Mouse (Mus musculus) myocyte (in vitro differentiated cells): ENCODE results near the gene Tuba8. TPM values are rescaled to one million over a fixed set of nuclear protein-coding genes. Genes with fewer than 3 reads are reported as not detected.

Experiments used
- H3K27me3 ChIP-seq: one replicate; pipeline ENCODE4 v1.6.1; 2011; ENCODE audit not compliant: control insufficient read depth, insufficient read depth, insufficient read length
- H3K36me3 ChIP-seq: one replicate; pipeline ENCODE4 v1.6.1; 2011; ENCODE audit not compliant: control insufficient read depth, insufficient read depth
- H3K4me2 ChIP-seq: one replicate; pipeline ENCODE4 v1.6.1; 2011; ENCODE audit warnings: low read depth, control low read depth
- H3K4me3 ChIP-seq: one replicate; pipeline ENCODE4 v1.5.1; 2011; ENCODE audit warnings: mild to moderate bottlenecking, control low read depth, moderate library complexity
- H3K79me2 ChIP-seq: one replicate; pipeline ENCODE4 v1.6.1; 2011; ENCODE audit not compliant: control insufficient read depth, insufficient read depth
- H3ac ChIP-seq: one replicate; pipeline ENCODE4 v1.6.1; 2011; ENCODE audit not compliant: control insufficient read depth, insufficient read length
- CEBPB ChIP-seq: IDR thresholded peaks from 2 replicates; pipeline ENCODE4 v1.6.1; 2011; ENCODE audit warnings: mild to moderate bottlenecking, moderate library complexity; ENCODE audit not compliant: poor library complexity, insufficient read depth, severe bottlenecking
- E2F4 ChIP-seq: IDR thresholded peaks from one replicate; pipeline ENCODE4 v1.6.1; 2011; ENCODE audit warnings: mild to moderate bottlenecking, control low read depth, moderate library complexity; ENCODE audit not compliant: insufficient read depth
- MAX ChIP-seq: IDR thresholded peaks from one replicate; pipeline ENCODE4 v1.6.1; 2011; ENCODE audit warnings: low read depth, mild to moderate bottlenecking, control low read depth
- MYOD1 ChIP-seq, 3 experiments: IDR thresholded peaks; one replicate each; pipeline ENCODE4 v1.6.1; 2011; ENCODE audit warnings: control low read depth in 2 of 3, low read depth in 2 of 3, mild to moderate bottlenecking in 2 of 3, moderate library complexity in 1 of 3; ENCODE audit not compliant: insufficient read length in 2 of 3, control insufficient read depth in 1 of 3
- MYOG ChIP-seq, 3 experiments: IDR thresholded peaks; one replicate each; pipeline ENCODE4 v1.6.1; 2011; ENCODE audit warnings: control low read depth in 2 of 3, low read depth in 2 of 3, mild to moderate bottlenecking in 2 of 3; ENCODE audit not compliant: insufficient read length in 2 of 3, control insufficient read depth in 1 of 3, insufficient read depth in 1 of 3
- POLR2A ChIP-seq: IDR thresholded peaks from one replicate; pipeline ENCODE4 v1.6.1; 2011; ENCODE audit warnings: low read depth, mild to moderate bottlenecking, control low read depth, moderate library complexity; ENCODE audit not compliant: insufficient read length
- POLR2AphosphoS2 ChIP-seq: IDR thresholded peaks from one replicate; pipeline ENCODE4 v1.6.1; 2011; ENCODE audit warnings: low read depth, control low read depth; ENCODE audit not compliant: insufficient read length
- REST ChIP-seq: IDR thresholded peaks from one replicate; pipeline ENCODE4 v1.6.1; 2011; ENCODE audit warnings: mild to moderate bottlenecking, control low read depth, moderate library complexity; ENCODE audit not compliant: insufficient read depth, insufficient read length
- SRF ChIP-seq: IDR thresholded peaks from one replicate; pipeline ENCODE4 v1.6.1; 2011; ENCODE audit warnings: low read depth; ENCODE audit not compliant: control insufficient read depth, insufficient read length
- TCF12 ChIP-seq: IDR thresholded peaks from one replicate; pipeline ENCODE4 v1.6.1; 2011; ENCODE audit warnings: mild to moderate bottlenecking, control low read depth; ENCODE audit not compliant: poor library complexity, insufficient read depth, severe bottlenecking
- TCF3 ChIP-seq: IDR thresholded peaks from one replicate; pipeline ENCODE4 v1.6.1; 2011; ENCODE audit warnings: low read depth, control low read depth; ENCODE audit not compliant: insufficient read length
- USF1 ChIP-seq: IDR thresholded peaks from one replicate; pipeline ENCODE4 v1.6.1; 2011; ENCODE audit warnings: low read depth, mild to moderate bottlenecking, control low read depth, moderate library complexity
- polyA plus RNA-seq: library from polyadenylated mRNA; unstranded; fragments of >200 nt; fragmentation: generic; extraction: Trizol; gene quantifications from one replicate; pipeline ENCODE4 v1.2.1, GENCODE M21; 2012; ENCODE audit warnings: missing spikeins

The Tuba8 gene
- polyA plus RNA-seq, 1 experiment: not detected

DNA sequence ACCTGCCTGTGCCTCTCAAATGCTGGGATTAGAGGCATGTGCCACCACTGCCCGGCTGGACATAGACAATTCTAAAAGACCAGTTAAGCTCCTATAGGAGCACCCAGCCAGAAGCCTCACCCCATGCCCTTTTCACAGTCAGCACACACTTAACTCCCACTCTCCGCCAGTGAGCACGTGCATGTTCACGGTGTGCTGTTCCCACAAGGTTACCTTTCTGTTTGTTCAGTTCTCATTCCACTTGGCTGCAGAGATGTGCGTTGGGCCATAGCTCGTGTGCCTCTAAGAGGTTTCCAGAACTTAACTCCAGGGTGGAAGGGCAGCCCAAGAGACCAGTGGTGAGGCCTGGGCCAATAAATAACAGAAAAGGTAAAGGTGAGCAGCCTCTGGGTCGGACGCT, 25.3 kb upstream of the Tuba8 start:
- Histone ChIP-seq H3K79me2 (no peaks in the 10 kb centered on the region), H3ac (no peak overlapping the region), H3K27me3 (no peaks in the 10 kb centered on the region), H3K36me3 (no peaks in the 10 kb centered on the region), H3K4me3 (no peak overlapping the region), H3K4me2 (no peak overlapping the region)
- no peak for TF ChIP-seq USF1
- TF ChIP-seq TCF3: no peak
- TF ChIP-seq E2F4: no peak
- no peak for TF ChIP-seq CEBPB

GRCm38 (mm10) chr6:121191261-121192009, 19.1 kb upstream of the Tuba8 start:
- no peaks in the 10 kb centered on the region for H3K27me3 ChIP-seq
- no peaks in the 10 kb centered on the region for H3K79me2 ChIP-seq
- H3K36me3 ChIP-seq: no peaks in the 10 kb centered on the region
- TF ChIP-seq E2F4 (no peak), POLR2A (no peak), USF1 (no peak), POLR2AphosphoS2 (no peak), MYOD1 (IDR thresholded peaks at IDR 0.05; ENCODE audit: control insufficient read depth in 1 of 3, insufficient read length in 2 of 3, low read depth in 2 of 3) (no peak), MYOG (IDR thresholded peaks at IDR 0.05; ENCODE audit: control insufficient read depth in 1 of 3, insufficient read depth in 1 of 3, insufficient read length in 2 of 3, low read depth in 2 of 3) (no peak), TCF12 (no peak), REST (no peak), TCF3 (no peak)
- no peak overlapping the region for H3K4me2 ChIP-seq
- H3ac ChIP-seq: no peak overlapping the region
- no peak overlapping the region for H3K4me3 ChIP-seq

DNA sequence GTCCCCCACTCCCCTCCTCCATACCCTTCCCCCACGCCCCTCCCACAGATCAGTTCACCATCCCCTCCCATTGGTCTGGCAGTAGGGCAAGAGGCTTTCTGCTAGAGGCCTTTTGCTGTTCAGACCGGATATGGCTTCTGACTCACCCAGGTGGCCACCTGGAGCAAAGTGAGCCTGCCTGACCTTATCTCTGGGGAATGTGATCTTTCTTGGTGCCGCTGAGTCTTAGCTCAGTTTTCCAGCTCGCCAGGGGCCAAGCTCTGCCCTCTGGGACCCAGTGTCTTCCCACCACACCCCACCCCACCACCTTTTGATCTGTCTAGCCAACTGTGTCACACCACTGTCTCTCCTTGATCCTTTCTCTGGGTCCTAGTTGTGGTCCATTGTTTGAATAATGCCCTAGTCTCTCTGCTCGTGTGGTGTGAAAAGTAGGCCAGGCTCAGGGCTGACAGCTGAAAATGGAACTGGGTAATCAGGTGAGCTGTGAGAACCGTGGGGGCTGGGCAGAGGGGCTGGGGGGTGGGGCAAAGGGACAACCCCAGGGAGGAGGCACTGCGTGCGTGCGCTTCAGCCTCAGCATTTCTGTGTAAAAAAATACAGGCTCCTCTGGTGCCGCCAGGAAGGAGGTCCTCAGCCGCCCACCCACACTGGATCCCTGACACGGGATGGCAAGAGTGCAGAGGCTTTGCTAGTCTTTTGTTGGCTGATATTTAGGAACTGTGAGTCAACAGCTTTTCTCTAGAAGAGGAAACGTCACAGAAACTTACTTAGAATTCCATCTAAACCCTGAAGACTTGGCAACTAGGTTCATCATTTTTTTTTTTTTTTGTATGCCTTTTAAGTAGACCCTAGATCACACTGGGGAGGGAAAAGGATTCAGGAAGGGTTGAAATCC, 16.2 kb upstream of the Tuba8 start:
- no peak for TF ChIP-seq MAX
- H3K36me3 ChIP-seq: no peaks in the 10 kb centered on the region
- H3K79me2 ChIP-seq: no peaks in the 10 kb centered on the region
- H3K4me3 ChIP-seq: no peak overlapping the region
- H3K4me2 ChIP-seq: no peak overlapping the region
- H3K27me3 ChIP-seq: no peaks in the 10 kb centered on the region
- no peak overlapping the region for H3ac ChIP-seq

DNA sequence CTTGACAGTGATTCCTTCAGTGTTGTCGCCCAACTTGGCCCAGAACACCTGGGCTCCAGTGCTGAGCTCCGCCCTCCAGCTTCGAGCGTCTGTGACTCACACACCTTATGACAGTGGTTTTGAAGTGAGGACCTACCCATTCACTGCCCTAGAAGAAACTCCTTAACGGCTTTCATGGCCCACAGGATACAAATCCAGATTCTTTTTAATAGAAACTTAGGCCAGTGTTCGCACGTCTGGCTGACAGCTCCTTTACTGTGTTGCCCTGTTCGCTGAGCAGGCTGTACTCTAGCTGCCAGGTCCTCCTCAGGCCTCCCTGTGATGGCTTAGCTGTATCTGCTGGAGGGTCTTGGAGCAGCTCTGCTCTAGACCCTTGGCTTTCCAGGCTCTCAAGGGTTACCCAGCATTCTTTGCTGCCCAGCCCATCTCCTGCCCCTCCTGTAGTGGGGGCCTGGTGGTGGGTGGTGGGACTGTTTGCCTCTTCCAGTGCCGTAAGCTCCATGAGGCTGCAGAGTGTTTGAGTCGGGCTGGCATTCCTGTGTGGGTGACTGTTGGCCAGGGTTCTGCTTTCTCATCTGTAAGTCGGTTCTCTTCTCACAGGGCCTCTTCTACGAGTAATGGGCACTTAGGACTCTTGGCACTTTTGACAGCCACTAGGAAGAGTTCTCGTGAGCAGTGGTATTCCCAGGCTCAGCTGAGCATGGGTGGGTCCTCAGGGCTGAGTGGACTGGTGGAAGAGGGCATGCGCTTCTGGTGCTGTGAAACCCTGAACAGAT, 15.4 kb upstream of the Tuba8 start:
- Histone ChIP-seq H3K4me3 (no peak overlapping the region), H3K27me3 (no peaks in the 10 kb centered on the region), H3K4me2 (no peak overlapping the region), H3ac (no peak overlapping the region), H3K36me3 (no peaks in the 10 kb centered on the region), H3K79me2 (no peaks in the 10 kb centered on the region)
- TF ChIP-seq MYOG (IDR thresholded peaks at IDR 0.05; ENCODE audit: control insufficient read depth in 1 of 3, insufficient read depth in 1 of 3, insufficient read length in 2 of 3, low read depth in 2 of 3): no peak
- no peak for TF ChIP-seq POLR2A
- no peak for TF ChIP-seq CEBPB
- no peak for TF ChIP-seq E2F4

GRCm38 (mm10) chr6:121197807-121198365, 12.6 kb upstream of the Tuba8 start:
- H3K4me3 ChIP-seq: no peak overlapping the region
- H3K79me2 ChIP-seq: no peaks in the 10 kb centered on the region
- no peaks in the 10 kb centered on the region for H3K27me3 ChIP-seq
- TF ChIP-seq TCF12 (no peak), MYOD1 (IDR thresholded peaks at IDR 0.05; ENCODE audit: control insufficient read depth in 1 of 3, insufficient read length in 2 of 3, low read depth in 2 of 3) (no peak), CEBPB (no peak), REST (no peak), USF1 (no peak), TCF3 (no peak), POLR2AphosphoS2 (no peak), MAX (no peak), SRF (no peak), E2F4 (no peak), POLR2A (no peak), MYOG (IDR thresholded peaks at IDR 0.05; ENCODE audit: control insufficient read depth in 1 of 3, insufficient read depth in 1 of 3, insufficient read length in 2 of 3, low read depth in 2 of 3) (no peak)
- H3K36me3 ChIP-seq: no peaks in the 10 kb centered on the region
- H3K4me2 ChIP-seq: no peak overlapping the region
- H3ac ChIP-seq: no peak overlapping the region
